Mouse (Mus musculus): ENCODE data around the gene Fmnl1.

DNA sequence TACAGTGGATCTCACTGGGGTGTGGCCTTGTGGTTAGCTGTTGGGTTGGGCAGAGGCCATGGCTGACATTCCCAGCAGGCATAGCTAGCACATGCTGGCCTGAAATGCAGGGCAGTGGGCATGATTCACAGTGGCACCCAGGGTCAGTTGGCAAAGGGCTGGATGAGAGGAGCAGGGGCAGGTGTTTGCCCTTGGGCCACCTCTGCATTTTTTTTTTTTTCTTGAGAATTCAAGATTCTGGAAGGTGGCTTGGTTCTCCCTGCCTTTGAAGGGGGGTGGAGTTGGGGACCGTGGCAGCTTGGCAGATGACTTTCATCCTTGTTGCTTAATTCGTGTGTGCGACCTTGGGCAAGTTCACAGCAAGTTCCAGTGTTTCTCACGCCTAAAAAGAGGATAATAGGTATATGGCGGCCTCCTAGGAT is 3.5 kb downstream of the Fmnl1 start:
- TF ChIP-seq CTCF (IDR thresholded peaks at IDR 0.05; ENCODE audit: borderline replicate concordance, insufficient read depth, low read depth, low read length) (no peak), POLR2A (IDR thresholded peaks at IDR 0.05; ENCODE audit: borderline replicate concordance, insufficient read depth, low read length) (no peak)

Measured in cerebellum, adult 2 months (tissue).